Mouse (Mus musculus): ENCODE measurements around the gene A130010J15Rik. TPM values are rescaled to one million over a fixed set of nuclear protein-coding genes. Genes with fewer than 3 reads are reported as not detected.

The A130010J15Rik gene
- polyA plus RNA-seq, 1 experiment from 2014 or later, result 18.1 TPM

GRCm38 (mm10) chr1:193207503-193207902, 39.7 kb downstream of the A130010J15Rik start, which contains the start of gene Lamb3:
Gene Lamb3, plus strand, starts transcription at chr1:193207699.
- Histone ChIP-seq H3K9ac (no peak within 1 kb of the TSS), H3K27me3 (no peaks in the 10 kb centered on the region), H3K27ac (no peak within 1 kb of the TSS), H3K4me3 (no peak within 1 kb of the TSS), H3K9me3 (no peaks in the 10 kb centered on the region), H3K36me3 (no peaks in the 10 kb centered on the region), H3K4me1 (no peaks in the 10 kb centered on the region), H3K4me2 (replicated peaks) (no peak within 1 kb of the TSS)
- ATAC-seq (ENCODE audit: insufficient number of reproducible peaks, insufficient read depth, low FRiP score, low TSS enrichment), result no peak
- 89% methylated on average over 3 of the region's 3 CpGs for WGBS

- Histone ChIP-seq H3K9ac (no peak overlapping the region), H3K27ac (no peak overlapping the region), H3K36me3 (no peaks in the 10 kb centered on the region), H3K27me3 (no peaks in the 10 kb centered on the region), H3K4me2 (replicated peaks) (no peak overlapping the region), H3K4me1 (no peaks in the 10 kb centered on the region), H3K9me3 (no peaks in the 10 kb centered on the region), H3K4me3 (no peak overlapping the region)
- ATAC-seq (ENCODE audit: insufficient number of reproducible peaks, insufficient read depth, low FRiP score, low TSS enrichment), result no peak
- WGBS, result 41% methylated on average over 2 of the region's 2 CpGs
These were observed 40.3 kb downstream of the A130010J15Rik start for GRCm38 (mm10) chr1:193208178-193208577.

GRCm38 (mm10) chr1:193211371-193211770, 43.5 kb downstream of the A130010J15Rik start:
- 66% methylated on average over 5 of the region's 5 CpGs for WGBS
- ATAC-seq (ENCODE audit: insufficient number of reproducible peaks, insufficient read depth, low FRiP score, low TSS enrichment), result no peak
- Histone ChIP-seq H3K4me1 (no peaks in the 10 kb centered on the region), H3K4me2 (replicated peaks) (no peak overlapping the region), H3K27me3 (no peaks in the 10 kb centered on the region), H3K27ac (no peak overlapping the region), H3K9ac (no peak overlapping the region), H3K36me3 (no peaks in the 10 kb centered on the region), H3K4me3 (no peak overlapping the region), H3K9me3 (no peaks in the 10 kb centered on the region)

DNA sequence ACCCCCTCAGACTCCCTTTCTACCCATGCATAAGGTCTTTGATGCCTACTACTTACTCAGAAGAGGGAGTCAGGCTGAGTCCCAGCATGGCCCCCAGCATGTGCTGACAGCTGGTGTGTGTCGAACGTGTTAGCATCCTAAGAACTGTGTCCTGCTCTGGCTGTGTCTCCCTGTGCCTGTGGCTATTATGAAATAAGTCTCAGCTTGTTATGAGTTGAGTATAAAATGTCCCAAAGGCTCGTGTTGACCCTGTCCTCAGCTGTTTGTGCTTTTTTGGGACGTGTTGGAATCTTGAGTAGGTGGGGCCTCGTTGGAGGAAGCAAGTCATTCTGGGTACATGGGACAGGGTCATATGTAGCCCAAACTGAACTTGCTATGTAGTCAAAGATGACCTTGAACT, 46.2 kb downstream of the A130010J15Rik start:
- Histone ChIP-seq H3K9ac (no peak overlapping the region), H3K4me1 (no peaks in the 10 kb centered on the region), H3K36me3 (no peaks in the 10 kb centered on the region), H3K27ac (no peak overlapping the region), H3K27me3 (no peaks in the 10 kb centered on the region), H3K4me3 (no peak overlapping the region), H3K9me3 (no peaks in the 10 kb centered on the region), H3K4me2 (replicated peaks) (no peak overlapping the region)
- WGBS, result 74% methylated on average over 5 of the region's 5 CpGs
- no peak for ATAC-seq (ENCODE audit: insufficient number of reproducible peaks, insufficient read depth, low FRiP score, low TSS enrichment)

DNA sequence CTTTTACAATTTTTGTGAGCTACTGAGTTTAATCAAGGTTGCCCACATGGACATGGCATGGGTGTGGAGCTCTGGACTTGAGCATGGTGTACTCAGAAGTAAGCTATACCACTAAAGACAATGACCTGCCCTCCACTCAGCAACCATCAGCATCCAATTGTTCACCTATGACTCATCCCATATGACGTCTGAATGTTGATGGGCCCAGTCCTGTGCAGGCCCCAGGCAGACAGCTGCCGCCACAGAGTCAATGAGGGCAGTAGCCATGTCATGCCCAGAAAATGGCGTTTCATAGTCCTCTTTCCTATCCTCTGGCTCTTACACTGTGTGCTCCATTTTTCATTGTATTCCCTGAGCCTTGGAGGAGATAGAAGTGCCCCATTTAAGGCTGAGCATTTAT, 48.2 kb downstream of the A130010J15Rik start:
- Histone ChIP-seq H3K27ac (no peak overlapping the region), H3K4me1 (no peaks in the 10 kb centered on the region), H3K36me3 (no peaks in the 10 kb centered on the region), H3K4me2 (replicated peaks) (no peak overlapping the region), H3K9ac (no peak overlapping the region), H3K9me3 (no peaks in the 10 kb centered on the region), H3K27me3 (no peaks in the 10 kb centered on the region), H3K4me3 (no peak overlapping the region)
- ATAC-seq (ENCODE audit: insufficient number of reproducible peaks, insufficient read depth, low FRiP score, low TSS enrichment), result no peak
- WGBS, result 82% methylated on average over 3 of the region's 3 CpGs

- no peak overlapping the region for H3K4me3 ChIP-seq
- H3K9me3 ChIP-seq, result no peaks in the 10 kb centered on the region
- no peak overlapping the region for H3K9ac ChIP-seq
- no peak for ATAC-seq (ENCODE audit: insufficient number of reproducible peaks, insufficient read depth, low FRiP score, low TSS enrichment)
- H3K4me1 ChIP-seq, result peaks cover 3% of the 10 kb centered on the region; the same call in 1 of the 2 replicates
- H3K27ac ChIP-seq, result no peak overlapping the region
- no peaks in the 10 kb centered on the region for H3K27me3 ChIP-seq
- WGBS, result 70% methylated on average over 5 of the region's 5 CpGs
- no peak overlapping the region for H3K4me2 ChIP-seq (replicated peaks)
- H3K36me3 ChIP-seq, result no peaks in the 10 kb centered on the region
These were observed 52.6 kb downstream of the A130010J15Rik start for GRCm38 (mm10) chr1:193220408-193220807.

DNA sequence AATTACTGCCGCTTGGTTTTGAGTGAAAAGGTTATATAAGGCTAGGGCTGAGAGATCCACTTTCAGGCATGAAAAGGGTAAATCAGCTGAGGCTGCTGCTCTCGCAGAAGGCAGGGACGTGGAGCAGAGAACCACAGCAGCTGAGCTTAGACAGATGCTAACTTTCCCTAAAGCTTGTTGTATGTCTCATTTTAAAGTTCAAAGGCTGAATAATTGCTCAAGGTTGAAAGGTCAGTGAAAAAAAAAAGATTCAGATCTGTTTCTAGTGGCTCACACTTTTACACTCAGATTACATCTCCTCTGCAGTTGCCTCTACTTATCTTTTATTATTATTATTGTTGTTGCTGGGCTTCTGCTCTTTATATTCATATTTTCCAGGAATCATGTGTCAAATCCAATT, 57.7 kb downstream of the A130010J15Rik start:
- 7% methylated on average over 3 of the region's 3 CpGs for WGBS
- H3K4me2 ChIP-seq (replicated peaks), result no peak overlapping the region
- no peaks in the 10 kb centered on the region for H3K36me3 ChIP-seq
- H3K27ac ChIP-seq, result no peak overlapping the region
- no peak overlapping the region for H3K4me3 ChIP-seq
- no peak overlapping the region for H3K9ac ChIP-seq
- H3K27me3 ChIP-seq, result no peaks in the 10 kb centered on the region
- H3K9me3 ChIP-seq, result no peaks in the 10 kb centered on the region
- H3K4me1 ChIP-seq, result peaks cover 14% of the 10 kb centered on the region; the same call in 1 of the 2 replicates
- ATAC-seq (ENCODE audit: insufficient number of reproducible peaks, insufficient read depth, low FRiP score, low TSS enrichment), result no peak

GRCm38 (mm10) chr1:193226114-193226513, 58.3 kb downstream of the A130010J15Rik start:
- no peak for ATAC-seq (ENCODE audit: insufficient number of reproducible peaks, insufficient read depth, low FRiP score, low TSS enrichment)
- Histone ChIP-seq H3K27me3 (no peaks in the 10 kb centered on the region), H3K4me3 (no peak overlapping the region), H3K4me2 (replicated peaks) (no peak overlapping the region), H3K36me3 (no peaks in the 10 kb centered on the region), H3K9me3 (no peaks in the 10 kb centered on the region), H3K4me1 (peaks cover 14% of the 10 kb centered on the region; the same call in 1 of the 2 replicates), H3K27ac (no peak overlapping the region), H3K9ac (no peak overlapping the region)
- WGBS, result 87% methylated on average over 4 of the region's 4 CpGs

DNA sequence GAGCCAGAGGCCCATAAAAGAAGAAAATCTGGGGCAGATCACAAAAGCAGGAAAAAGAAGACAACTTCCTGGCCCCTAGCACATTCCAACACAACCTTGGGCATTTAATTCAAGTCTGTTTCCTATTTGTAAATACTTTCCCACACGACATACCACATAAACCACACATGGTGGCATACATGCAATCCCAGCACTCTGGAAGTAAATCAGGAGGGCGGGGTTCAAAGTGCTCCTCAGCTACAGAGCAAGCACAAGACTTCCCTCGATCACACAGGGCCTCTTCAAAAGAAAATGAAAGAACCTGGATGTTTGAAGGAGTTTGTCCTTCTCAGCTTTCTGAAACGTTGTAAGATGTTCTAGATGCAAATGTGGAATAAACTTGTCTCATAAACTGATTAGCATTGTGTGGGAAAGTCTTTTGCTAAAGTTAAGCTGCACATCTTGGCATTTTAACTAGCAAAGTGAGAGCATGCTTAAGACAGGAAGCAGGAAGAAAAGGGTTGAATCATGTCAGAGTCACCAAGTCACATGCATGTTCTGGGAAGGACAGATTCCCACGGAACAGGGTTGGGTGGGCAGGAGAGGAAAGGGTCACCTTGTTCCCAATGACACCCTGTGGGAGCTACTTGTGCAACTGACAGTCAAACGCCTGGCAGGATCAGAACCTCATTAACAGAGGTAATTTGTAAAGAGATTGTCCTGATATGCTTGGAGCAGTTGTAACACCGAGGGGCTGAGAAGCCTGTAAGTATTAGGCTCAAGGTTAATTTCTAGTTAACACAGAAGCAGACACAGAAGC, 59.1 kb downstream of the A130010J15Rik start:
- no peak overlapping the region for H3K9ac ChIP-seq
- H3K9me3 ChIP-seq, result no peaks in the 10 kb centered on the region
- peaks cover 14% of the 10 kb centered on the region; the same call in 1 of the 2 replicates for H3K4me1 ChIP-seq
- no peaks in the 10 kb centered on the region for H3K36me3 ChIP-seq
- no peak overlapping the region for H3K4me2 ChIP-seq (replicated peaks)
- H3K4me3 ChIP-seq, result no peak overlapping the region
- no peak for ATAC-seq (ENCODE audit: insufficient number of reproducible peaks, insufficient read depth, low FRiP score, low TSS enrichment)
- 38% methylated on average over 7 of the region's 7 CpGs for WGBS
- H3K27ac ChIP-seq, result no peak overlapping the region
- H3K27me3 ChIP-seq, result no peaks in the 10 kb centered on the region

Other genes starting within 250 kb of the A130010J15Rik start
- 4.3 and 4.5 TPM in 2 replicates for gene Syt14, start 132.3 kb upstream of the A130010J15Rik start, polyA plus RNA-seq (2016; fragmentation: Nextera tagmentation; extraction: Ambion mirVana)
- 9.0 and 10.4 TPM in 2 replicates for gene Diexf, start 37.8 kb upstream of the A130010J15Rik start, polyA plus RNA-seq (2016; fragmentation: Nextera tagmentation; extraction: Ambion mirVana)
- 17.3 and 18.3 TPM in 2 replicates for gene Irf6, start 14.9 kb upstream of the A130010J15Rik start, polyA plus RNA-seq (2016; fragmentation: Nextera tagmentation; extraction: Ambion mirVana)
- gene Traf3ip3, start 33.7 kb downstream of the A130010J15Rik start, polyA plus RNA-seq (2016; fragmentation: Nextera tagmentation; extraction: Ambion mirVana), result 3.9 and 4.0 TPM in 2 replicates
- gene Lamb3, start 39.7 kb downstream of the A130010J15Rik start, polyA plus RNA-seq (2016; fragmentation: Nextera tagmentation; extraction: Ambion mirVana), result 2.0 and 2.2 TPM in 2 replicates
- 0.41 and 0.60 TPM in 2 replicates for gene Hsd11b1, start 96.0 kb downstream of the A130010J15Rik start, polyA plus RNA-seq (2016; fragmentation: Nextera tagmentation; extraction: Ambion mirVana)
- gene G0s2, start 105.2 kb downstream of the A130010J15Rik start, polyA plus RNA-seq (2016; fragmentation: Nextera tagmentation; extraction: Ambion mirVana), result 14.0 and 17.1 TPM in 2 replicates
- 24.4 and 26.3 TPM in 2 replicates for gene Camk1g, start 202.3 kb downstream of the A130010J15Rik start, polyA plus RNA-seq (2016; fragmentation: Nextera tagmentation; extraction: Ambion mirVana)

Data from embryonic facial prominence, embryonic 12.5 days (tissue).